Mouse (Mus musculus): Measurements from ENCODE around the gene Sema4a. TPM values are rescaled to one million over a fixed set of nuclear protein-coding genes. Genes with fewer than 3 reads are reported as not detected.
A peak's percentile ranks its signal among the peaks of the same experiment; 100 is the strongest.

The Sema4a gene
- total RNA-seq, 2 experiments from 2014 or later = 1.2 to 1.4 TPM

DNA sequence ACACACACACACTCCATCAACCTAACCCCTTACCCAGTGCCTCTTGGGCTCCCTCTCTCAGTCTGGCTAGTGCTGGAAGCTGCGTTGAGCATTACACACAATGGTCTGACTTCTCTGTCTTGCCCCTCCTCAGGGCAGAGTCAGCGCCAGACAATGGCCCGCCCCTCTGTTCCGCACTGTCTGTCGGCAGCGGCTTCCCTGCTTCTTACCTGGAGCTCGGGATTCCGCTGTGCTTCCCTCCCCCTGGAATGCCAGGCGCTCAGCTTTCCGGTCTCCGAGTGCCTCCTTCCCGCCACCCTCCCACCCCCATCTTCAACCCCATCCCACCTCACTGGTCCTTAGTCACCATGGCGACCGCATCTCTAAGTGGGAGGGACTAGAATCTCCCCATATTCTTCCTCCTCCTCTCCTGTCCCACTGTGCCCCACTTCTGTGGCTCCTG, 2.2 kb downstream of the Sema4a start:
- no peak for DNase-seq
- intact Hi-C loops (cut with DNase I) = no loop called here

DNA sequence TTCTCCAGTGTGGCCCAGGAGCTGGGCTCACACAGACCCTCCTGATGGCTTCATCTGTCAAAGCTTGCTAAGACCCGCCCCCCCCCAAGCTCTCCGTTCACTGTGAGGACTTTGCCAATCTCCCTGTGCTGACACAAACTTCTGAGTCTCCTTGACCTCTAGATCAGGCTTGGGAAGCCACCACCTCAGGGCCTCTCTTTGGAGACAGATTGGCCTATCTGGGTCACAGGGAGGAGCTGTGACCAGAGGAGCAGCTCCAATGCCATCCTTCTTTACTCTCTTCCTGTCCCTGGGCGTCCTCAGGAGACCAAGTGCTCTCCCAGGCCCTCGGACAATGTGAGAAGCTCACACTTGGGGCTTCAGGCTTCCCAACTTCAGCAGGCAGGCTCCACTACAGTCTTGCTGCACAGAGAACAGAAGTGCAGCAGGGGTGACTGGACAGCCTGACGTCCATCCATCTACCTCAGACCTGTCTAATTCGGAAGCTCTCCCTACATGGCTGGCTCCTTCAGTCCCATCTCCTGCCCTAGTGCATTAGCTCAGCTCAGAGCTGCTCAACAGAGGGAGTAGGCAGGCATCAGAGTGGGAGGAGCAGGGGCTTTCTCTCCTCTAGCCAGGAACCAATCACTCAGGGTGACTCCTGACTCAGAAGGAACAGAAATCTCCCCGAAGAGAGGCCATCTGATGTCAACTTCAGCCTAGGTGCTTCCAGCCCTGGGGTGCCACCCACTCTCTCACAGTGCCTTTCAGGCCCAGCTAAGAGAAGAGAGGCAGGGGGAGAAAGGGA, 4.0 kb downstream of the Sema4a start:
- intact Hi-C loops (cut with DNase I) = no loop called here
- no peak for DNase-seq

DNA sequence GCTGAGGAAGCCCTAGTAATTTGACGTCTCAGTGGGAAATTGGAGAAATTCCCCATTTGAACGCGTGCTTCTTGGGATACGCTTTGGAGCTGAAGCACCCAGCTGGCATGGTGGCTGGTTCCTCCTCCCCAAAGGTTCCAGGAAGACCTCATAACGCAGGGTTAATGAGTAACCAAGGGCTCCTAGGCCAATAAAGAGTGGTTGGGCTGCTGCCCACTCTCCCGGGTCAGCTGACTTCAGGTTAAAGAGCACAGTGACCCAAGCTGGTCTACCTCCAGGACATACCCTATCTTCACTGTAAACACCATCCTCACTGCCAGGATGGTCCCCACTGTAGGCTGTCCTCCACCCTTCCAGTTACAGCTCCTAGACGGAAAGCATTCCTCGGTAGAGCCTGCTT, 4.7 kb downstream of the Sema4a start:
- intact Hi-C loops (cut with DNase I) = no loop called here

DNA sequence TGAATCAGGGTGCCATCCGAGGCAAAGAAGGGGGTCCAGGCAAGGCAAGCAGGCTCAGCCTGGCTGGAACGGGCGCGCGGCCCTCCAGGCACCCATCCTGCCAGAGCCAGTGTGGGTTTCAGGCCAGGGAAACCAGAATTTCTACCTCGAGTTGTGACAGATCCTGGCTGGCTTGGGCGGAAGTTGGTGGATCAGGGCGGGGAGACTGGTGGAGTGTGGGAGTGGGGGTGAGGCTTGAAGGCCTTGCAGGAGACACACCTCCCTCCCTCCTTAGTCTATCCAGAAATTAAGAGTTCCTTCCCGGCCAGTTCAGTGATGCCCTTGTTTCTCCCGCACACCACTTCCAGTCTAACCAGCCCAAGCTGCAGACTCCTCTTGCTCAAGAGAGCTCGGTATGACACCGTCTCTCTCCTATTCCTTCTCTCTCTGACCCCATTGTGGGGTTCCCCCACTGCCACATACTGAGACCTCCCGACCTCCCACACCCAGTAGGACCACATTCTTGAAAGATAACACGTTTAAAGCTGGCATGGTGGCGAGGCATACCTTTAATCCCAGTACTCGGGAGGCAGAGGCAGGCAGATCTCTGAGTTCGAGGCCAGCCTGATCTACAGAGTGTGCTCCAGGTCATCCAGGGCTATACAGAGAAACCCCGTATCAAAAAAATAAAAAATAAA, 5.3 kb downstream of the Sema4a start:
- intact Hi-C loops (cut with DNase I) = no loop called here
- no peak for DNase-seq

More for the DNA sequence above, 4.7 kb downstream of the Sema4a start:
- DNase-seq = no peak

DNA sequence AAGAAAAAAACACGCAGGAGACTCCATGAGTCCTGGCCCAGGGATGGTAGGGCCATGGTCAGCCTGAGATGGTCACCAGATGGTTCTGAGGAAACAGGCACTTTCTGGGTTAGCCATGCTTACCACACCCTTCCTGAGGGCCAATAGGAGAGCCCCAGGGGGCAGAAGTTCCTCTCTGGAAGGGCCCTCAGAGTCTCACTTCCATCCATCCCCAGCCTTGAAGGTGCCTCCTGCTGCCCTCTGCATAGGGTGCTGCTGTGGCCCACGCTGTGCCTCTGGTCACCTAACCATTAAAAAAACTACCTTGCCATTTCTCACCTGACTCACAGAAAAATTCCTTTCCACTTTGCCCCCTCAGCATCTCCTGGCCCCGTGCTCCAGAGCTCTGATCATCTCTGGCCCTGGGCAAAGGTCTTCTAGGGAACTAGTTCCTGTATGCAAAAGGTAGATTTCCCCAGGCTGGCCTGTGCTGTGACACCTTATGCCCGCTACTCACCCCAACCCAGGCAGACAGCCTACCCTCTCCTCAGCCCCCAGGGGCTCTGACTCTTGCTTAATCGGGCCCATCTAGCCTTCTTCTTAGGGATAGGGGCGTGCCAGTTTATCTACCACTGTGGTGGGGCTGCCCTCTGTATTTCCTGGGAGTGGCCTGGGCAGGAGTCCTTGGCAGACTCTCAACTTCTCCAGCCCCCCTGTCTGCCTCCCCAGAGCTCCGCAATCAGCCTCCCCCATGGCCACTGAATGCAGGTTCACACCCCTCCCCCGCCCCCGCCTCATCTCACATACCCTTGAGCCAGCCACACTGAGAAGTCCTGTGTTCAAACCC, 6.0 kb downstream of the Sema4a start:
- intact Hi-C loops (cut with DNase I) = no loop called here
- no peak for DNase-seq

DNA sequence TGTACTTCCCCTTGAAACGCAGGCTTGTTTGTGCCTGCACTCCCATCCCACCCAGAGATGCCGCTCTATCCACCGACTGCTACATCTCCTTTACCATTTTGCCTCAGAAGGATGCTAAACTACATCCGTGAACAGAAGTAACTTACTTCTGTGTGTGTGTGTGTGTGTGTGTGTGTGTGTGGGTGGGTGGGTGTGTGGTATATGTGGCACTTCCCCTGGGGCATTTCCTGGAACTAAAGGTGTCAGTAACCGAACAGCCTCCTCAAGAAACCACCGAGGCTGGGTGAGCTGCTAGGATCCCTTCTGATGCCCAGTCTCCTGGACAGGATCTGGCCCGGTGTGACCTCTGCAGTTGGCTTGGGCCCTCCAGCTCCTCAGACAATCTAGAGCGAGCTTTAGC, 7.0 kb downstream of the Sema4a start:
- intact Hi-C loops (cut with DNase I) = no loop called here

DNA sequence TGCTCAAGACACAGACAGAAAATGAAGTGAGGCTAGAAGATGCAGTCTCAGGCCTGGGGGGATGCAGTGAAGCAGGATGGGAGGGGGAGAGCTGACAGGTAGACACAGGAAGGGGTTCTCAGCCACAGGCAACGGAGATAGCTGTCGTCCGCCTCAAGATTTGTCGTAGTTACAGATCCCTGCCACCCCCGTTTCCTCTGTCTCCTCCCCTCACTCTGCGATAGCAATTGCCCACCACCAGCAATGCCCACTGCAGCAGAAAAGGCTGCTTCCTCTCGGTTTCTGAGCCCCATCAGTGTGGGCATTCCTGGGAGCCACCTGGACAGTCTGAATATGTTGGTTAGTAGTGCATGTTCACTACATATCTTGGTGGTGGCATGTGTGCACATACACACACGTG, 7.6 kb downstream of the Sema4a start:
- intact Hi-C loops (cut with DNase I) = no loop called here
- no peak for DNase-seq

More for the DNA sequence above, 7.0 kb downstream of the Sema4a start:
- DNase-seq = no peak

DNA sequence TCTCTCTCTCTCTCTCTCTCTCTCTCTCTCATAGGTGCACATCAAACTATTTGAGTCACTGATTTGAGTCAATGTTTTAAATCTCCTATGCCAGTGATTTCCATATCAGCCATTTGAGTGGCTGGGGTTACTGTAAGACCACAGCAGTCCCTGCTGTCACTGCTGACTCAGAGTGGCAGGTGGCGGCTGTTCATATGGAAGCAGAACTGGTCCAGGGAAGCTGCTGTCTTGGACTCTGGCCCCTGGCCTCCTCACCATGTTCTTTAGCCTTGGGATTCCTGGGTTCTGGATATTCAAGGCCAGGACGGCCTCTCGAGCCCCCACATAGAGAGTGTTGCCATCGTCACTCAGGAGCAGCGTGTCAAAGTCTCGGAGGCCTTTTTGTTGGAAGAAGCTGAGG, 8.3 kb downstream of the Sema4a start:
- intact Hi-C loops (cut with DNase I) = no loop called here
- DNase-seq = no peak

DNA sequence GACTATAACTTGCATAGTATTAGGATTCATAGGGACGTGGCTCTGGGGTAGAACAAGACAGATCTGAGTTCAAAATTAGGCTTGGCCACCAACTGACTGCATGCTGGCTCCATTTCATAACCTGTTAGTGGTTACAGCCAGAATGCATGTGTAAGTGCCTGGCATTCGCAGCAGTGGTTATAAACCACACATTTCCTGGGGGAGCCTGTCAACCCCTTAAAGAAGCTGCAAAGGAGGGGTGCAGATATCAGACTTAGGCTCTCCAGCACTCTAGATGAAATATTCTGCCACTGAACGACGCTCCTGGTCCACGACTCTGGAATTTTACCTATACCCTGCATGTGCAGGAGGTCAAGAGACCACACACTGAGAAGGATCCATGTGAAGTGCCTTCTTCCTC, 8.7 kb downstream of the Sema4a start:
- no peak for DNase-seq
- intact Hi-C loops (cut with DNase I) = no loop called here

DNA sequence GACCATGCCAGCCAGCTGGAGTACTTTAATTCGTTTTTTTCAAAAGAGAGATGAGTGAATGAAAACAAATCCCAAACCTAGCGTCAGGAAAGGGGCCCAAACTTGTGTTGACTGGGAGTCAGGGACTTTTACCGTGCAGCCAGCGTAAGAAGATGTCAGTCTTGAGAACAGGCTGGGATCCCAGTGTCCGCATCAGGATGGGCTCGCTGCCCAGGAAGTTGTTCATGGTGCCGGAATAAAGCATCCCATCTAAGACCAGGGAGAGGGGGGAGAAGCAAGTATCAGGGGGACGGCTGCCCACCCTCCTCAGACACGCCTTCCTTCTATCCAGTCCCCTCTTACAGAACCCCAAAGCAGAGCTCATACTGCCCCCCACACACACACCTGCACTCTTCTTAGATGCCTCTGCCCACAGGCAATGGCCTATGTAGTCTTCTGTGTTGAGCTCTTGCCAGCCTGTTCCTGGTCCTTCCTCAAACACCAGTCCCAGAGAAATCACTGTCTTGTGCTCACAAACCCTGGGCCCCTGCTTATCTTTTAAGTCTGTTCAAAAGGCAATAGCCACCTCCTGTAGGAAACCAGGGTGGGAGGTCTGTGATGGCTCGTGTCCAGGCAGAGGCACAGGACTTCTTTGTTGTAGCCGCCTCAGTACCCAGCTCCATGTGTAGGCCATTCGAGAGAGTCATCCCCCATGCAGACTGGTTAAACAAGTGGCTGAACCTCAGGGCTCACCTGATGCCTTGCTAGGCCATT, 10.4 kb downstream of the Sema4a start:
- no peak for DNase-seq
- intact Hi-C loops (cut with DNase I) = no loop called here

DNA sequence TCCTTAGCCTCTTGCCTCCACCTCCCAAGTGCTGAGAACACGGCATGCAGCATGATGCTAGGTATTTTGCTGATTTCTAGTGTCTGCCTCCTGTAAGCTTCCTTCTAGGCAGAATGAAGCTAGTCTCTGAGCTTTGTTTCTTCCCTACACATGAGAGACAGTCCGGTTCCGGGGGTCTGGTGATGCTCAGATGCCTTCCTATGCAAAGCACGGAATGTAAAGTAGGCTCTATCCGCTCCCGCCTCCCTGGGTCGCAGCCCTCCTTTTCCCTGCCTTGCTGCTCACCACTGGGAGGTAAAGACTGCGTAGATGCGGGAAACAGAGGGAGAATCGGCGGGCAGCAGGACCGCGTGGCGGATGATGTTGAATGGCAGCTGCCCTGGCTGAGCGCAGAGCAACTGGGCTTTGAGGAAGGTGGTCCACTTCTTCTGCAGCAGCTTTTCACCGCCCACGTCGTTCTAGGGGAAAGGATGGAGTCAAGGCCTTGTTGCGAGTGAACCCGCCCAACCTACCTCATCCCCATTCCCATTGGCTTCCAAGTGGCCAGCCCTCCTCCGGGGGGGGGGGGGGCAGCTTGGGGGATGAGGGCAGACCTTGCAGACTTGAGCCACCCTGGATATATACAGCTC, 11.5 kb downstream of the Sema4a start:
- DNase-seq = peak in 1 of 2 experiments; percentile 25
- intact Hi-C loops (cut with DNase I) = no loop called here

DNA sequence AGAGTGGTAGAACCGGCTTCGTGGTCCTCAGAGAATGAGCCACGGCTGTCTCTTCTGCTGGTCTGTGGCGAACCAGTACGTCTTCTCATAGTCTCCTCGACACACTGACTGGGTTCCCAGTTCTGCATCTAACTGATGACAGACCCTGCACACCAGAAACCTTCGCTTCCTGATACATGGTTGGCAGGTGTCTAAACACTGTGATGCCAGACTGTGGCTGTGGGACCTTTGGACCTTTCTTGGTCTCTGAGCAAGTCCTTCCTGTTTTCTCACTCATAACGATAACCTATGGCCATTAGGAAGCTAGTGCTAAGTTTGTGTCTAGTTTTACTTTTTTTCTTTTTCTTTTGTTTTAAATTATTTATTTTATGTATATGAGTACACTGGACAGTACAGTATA, 12.5 kb downstream of the Sema4a start:
- DNase-seq = no peak
- intact Hi-C loops (cut with DNase I) = no loop called here

DNA sequence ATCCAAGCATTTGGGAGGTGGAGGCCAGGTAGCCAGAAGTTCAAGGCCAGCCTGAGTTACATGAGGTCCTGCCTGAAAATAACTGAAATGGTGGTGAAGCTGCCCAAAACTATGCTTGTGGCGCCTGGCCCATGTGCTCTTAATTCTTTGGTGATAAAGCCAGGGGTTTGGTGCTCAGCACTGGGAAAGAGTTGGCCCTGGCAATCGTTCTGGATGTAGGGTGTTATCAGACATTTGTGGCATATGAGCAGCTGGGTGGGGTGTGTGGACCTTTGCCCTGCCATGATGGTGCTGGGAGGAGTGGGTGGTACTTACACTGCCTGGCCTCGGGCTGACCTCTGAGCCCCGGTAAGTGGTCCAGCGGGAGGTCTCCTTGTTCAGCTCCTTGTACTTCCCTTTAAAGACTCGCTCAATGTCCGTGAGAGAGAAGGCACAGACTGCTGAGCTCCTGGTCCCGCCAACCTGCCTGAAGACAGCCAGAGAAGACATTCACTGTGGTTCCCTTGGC, 13.3 kb downstream of the Sema4a start:
- intact Hi-C loops (cut with DNase I) = no loop called here
- DNase-seq = no peak

DNA sequence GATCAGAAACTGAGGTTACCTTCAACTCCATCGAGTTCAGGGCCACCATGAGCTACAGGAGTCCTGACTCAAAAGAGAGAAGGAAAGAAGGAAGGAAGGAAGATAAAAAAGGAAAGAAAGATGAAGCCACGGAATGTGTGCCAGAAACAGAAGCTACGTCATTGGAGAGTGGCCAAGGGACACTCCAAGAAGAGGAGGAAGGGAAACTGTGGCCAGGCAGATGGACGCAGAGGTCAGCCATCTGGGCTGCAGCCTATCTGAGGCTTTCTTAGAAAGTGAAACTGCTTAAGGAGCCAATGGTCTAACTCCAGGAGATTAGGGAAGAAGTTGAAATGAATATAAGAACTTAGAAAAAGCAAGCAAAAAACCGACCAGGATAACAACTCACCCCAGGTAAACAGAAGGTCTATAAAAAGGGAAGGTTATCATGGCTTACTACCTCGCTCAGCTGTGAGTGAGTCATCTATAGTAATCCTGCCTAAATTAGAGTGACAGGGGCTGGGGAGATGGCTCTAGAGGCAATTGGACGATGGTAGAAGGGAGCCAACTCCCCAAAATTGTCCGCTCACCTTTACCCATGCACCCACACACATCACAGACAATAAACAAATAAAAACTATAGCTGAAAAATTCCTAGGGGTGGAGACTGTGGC, 14.4 kb downstream of the Sema4a start:
- no peak for DNase-seq
- intact Hi-C loops (cut with DNase I) = no loop called here

DNA sequence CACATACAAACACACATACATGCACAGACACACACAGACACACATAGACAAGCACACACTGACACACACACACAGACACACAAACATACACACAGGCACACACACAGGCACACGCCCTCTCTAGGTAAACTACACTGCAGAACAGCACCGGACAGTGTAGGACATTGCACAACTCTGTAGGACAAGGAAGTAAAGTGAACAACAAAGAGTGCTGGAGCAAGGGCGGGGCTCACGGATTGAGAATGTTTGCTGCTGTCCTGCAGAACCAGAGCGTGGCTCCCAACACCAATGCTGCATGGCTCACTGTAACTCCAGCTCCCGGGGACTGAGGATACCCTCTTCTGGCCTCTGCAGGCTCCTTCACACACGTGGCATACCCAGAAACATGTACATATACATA, 18.1 kb downstream of the Sema4a start:
- no peak for DNase-seq
- intact Hi-C loops (cut with DNase I) = loop anchor here (2.0 kb wide), 1 partner anchor 24 kb away; no protein-coding TSS in a partner anchor

DNA sequence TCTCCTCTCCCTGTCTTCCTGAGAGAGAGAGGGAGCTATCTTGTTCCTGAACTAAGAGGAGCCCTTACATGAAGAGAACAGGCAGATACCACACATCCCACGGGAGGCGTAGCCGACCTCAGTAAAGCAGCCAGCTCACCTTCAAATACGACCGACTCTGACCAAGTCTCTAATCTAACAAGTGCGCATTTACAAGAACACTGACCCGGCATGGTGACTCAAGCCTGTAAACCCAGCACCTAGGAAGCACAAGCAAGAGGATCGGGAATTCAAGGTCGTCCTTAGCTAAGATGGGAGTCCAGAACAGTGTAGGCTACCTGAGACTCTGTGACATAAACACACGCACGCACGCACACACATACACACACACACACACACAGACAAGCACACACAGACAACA, 18.5 kb downstream of the Sema4a start:
- intact Hi-C loops (cut with DNase I) = loop anchor here (2.0 kb wide), 1 partner anchor 24 kb away; no protein-coding TSS in a partner anchor
- DNase-seq = no peak

DNA sequence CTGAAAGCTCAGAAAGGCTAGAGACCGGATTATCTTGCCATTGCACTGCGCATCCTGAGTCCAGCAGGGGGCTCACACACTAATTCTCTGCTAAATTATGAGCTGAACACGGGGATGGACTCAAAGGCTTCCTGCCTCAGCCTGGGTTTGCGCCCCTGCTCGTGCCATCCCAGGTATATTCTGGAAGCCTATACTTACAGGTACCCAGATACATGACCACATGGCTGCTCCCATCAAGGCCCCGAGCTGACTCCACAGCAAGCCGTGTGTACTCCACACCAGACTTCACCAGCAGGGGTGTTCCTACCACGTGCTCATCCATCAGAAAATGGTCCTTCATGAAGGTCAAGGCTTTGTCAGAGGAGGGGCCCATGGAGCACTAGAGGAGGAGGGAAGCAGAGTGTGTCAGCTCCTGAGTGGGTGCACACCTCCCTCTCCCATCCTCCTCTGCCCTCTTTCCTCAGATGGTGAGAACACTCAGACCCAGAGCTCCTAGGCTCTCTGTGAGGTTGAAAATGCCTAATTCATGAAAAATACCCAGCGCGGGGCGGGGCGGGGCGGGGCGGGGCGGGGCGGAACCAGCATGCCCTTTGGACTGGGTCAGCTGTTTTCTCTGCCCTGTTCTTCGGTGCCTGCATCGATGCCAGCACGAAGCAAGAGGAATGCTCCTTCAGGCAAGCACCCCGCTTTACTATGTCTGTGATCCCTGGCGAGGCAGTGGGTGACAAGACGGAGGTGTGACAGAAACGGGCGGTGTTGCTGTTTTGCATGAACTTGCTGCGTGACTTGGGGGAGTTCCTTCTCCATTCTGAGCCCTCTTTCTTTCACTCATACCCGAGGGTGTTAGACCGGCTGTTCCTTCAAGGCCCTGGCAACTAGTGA, 20.2 kb downstream of the Sema4a start:
- intact Hi-C loops (cut with DNase I) = no loop called here
- no peak for DNase-seq

DNA sequence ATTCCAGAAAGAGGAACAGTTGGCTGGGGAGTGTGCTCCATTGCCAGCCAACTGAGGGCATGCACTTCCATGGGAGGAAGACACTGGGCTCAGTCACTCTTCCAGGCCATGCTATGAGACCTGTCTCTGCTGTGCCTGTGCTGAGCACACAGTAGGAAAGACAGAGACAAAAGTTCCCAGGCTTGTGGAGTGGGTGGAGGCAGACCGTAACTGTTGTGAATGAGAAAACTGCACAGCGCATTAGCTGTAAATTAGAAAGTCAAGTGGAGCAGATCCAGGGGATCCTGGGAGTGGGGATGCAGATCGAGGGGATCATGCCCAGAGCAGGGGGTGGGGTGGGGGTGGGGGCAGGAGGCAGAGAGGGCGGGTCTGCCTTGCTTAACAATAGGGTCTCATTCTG, 21.4 kb downstream of the Sema4a start:
- no peak for DNase-seq
- intact Hi-C loops (cut with DNase I) = no loop called here

All from gastrocnemius, postnatal 36 days (tissue).